Mouse (Mus musculus) limb, embryonic 11.5 days (tissue): ENCODE data around the gene Rundc1. TPM values are rescaled to one million over a fixed set of nuclear protein-coding genes. Genes with fewer than 3 reads are reported as not detected.

ENCODE experiments used
- ATAC-seq: fragments of 200-750 bp; cut with Nextera tagmentation; 2 replicates; pipeline ENCODE4 v1.8.0; 2017; ENCODE audit warnings: low read depth; ENCODE audit not compliant: insufficient number of reproducible peaks, low FRiP score, low TSS enrichment
- DNase-seq: peaks from one replicate; pipeline ENCODE4 v3.0.0-alpha.2; 2015; ENCODE audit warnings: low spot score
- H3K27ac ChIP-seq: fragments of 300-500 bp; sonication (generic); replicated peaks from 2 replicates; pipeline ENCODE4 v1.5.1; 2014; ENCODE audit warnings: low read depth, mild to moderate bottlenecking, low read length
- H3K27me3 ChIP-seq: fragments of 300-500 bp; sonication (generic); 2 replicates; pipeline ENCODE4 v1.6.1; 2014; ENCODE audit warnings: mild to moderate bottlenecking, low read length, mixed read lengths; ENCODE audit not compliant: control insufficient read depth, insufficient read depth
- H3K36me3 ChIP-seq: fragments of 300-500 bp; sonication (generic); 2 replicates; pipeline ENCODE4 v1.6.1; 2014; ENCODE audit warnings: mild to moderate bottlenecking, low read length, moderate library complexity, mixed read lengths; ENCODE audit not compliant: control insufficient read depth, insufficient read depth
- H3K4me1 ChIP-seq: fragments of 300-500 bp; sonication (generic); 2 replicates; pipeline ENCODE4 v1.6.1; 2014; ENCODE audit warnings: low read length, mixed read lengths; ENCODE audit not compliant: control insufficient read depth, insufficient read depth
- H3K4me2 ChIP-seq: fragments of 300-500 bp; sonication (generic); 2 replicates; pipeline ENCODE4 v1.6.1; 2014; ENCODE audit warnings: low read depth, mild to moderate bottlenecking, moderate library complexity; ENCODE audit not compliant: severe bottlenecking
- H3K4me3 ChIP-seq: fragments of 300-500 bp; sonication (generic); 2 replicates; pipeline ENCODE4 v1.5.1; 2014; ENCODE audit warnings: low read depth, low read length
- H3K9ac ChIP-seq: fragments of 300-500 bp; sonication (generic); 2 replicates; pipeline ENCODE4 v1.6.1; 2014; ENCODE audit warnings: mild to moderate bottlenecking, low read length
- H3K9me3 ChIP-seq: fragments of 300-500 bp; sonication (generic); 2 replicates; pipeline ENCODE4 v1.6.1; 2016; ENCODE audit warnings: low read length; ENCODE audit not compliant: control insufficient read depth
- WGBS: fragments of 180-500 bp; shearing (Covaris S2); extraction: QIAGEN DNeasy Blood & Tissue Kit; methylation state at CpG from one replicate; pipeline ENCODE4 v1.1.7; 2014; 5-methylcytosine and 5-hydroxymethylcytosine counted together
- polyA plus RNA-seq: library from polyadenylated mRNA; unstranded; fragments of >200 nt; fragmentation: Nextera tagmentation; extraction: Ambion mirVana; gene quantifications from 2 replicates; pipeline ENCODE4 v1.2.1, GENCODE M21; 2014

Rundc1 gene
- polyA plus RNA-seq, 1 experiment from 2014 or later: 13.3 TPM

DNA sequence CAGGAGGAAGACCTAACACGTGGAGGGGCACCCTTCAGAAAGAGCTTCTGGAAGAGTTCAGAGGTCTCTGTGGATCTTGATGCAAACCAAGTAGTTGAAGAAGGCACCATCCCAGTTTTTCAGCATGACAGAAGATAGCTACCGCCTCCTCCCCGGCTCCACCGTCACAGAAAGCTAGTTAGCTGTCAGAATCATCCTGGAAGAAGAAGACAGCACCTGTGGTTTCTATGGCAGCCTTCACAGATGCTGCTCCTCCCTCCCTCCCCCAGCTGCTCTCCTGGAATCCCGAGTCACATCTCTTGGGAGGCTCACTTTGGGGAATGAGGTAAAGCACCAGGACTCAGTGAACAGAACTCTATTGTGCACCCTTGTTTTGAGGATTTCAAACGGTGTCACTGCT, 5.9 kb upstream of the Rundc1 start:
- H3K4me2 ChIP-seq: no peak overlapping the region
- no peak overlapping the region for H3K9ac ChIP-seq
- DNase-seq (no peak), ATAC-seq (no peak)
- no peaks in the 10 kb centered on the region for H3K27me3 ChIP-seq
- no peaks in the 10 kb centered on the region for H3K9me3 ChIP-seq
- no peak overlapping the region for H3K27ac ChIP-seq
- 59% methylated on average over 6 of the region's 6 CpGs for WGBS
- H3K4me1 ChIP-seq: no peaks in the 10 kb centered on the region
- no peaks in the 10 kb centered on the region for H3K36me3 ChIP-seq
- H3K4me3 ChIP-seq: no peak overlapping the region

DNA sequence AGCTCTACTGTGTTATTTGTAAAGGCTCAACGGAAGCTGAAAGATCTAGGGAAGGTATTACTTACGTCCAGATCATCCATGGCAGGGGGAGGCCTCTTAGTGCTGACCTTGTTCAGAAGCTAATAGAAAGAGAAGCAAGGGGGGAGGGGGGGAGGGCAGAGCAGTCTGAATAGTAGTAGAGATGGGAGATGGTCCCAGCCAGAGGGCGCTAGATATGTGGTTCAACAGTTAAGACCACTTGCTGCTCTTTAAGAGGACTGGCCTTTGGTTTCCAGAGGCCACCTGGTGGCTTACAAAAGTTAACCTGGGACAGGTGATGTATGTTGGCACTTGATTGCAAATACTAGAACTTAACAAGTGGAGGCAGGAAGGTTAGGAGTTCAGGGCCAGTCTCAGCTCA, 5.3 kb upstream of the Rundc1 start:
- Histone ChIP-seq H3K9ac (no peak overlapping the region), H3K36me3 (no peaks in the 10 kb centered on the region), H3K9me3 (no peaks in the 10 kb centered on the region), H3K4me3 (no peak overlapping the region), H3K4me1 (no peaks in the 10 kb centered on the region), H3K4me2 (no peak overlapping the region), H3K27me3 (no peaks in the 10 kb centered on the region), H3K27ac (no peak overlapping the region)
- no peak for ATAC-seq
- DNase-seq: no peak
- 19% methylated on average over 3 of the region's 3 CpGs for WGBS

DNA sequence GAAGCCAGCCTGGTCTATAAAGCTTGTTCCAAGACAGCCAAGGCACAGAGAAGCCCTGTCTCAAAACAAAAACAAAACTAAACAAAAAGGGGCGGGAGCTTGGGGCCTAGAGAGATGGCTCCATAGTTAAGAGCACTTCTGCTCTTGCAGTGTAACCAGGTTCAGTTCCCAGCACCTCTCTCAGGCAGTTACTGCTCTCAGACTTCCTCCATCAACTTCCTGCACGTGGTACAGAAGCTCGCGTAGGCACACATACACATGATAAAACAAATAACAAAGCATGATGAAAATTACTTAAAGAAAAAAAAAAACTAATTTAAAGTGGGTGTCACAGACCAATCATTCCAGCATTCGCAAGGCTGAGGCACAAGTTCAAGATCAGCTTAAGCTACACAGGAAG, 4.7 kb upstream of the Rundc1 start:
- H3K27me3 ChIP-seq: no peaks in the 10 kb centered on the region
- WGBS: 88% methylated on average over 5 of the region's 5 CpGs
- no peaks in the 10 kb centered on the region for H3K4me1 ChIP-seq
- no peaks in the 10 kb centered on the region for H3K36me3 ChIP-seq
- no peaks in the 10 kb centered on the region for H3K9me3 ChIP-seq
- ATAC-seq (no peak), DNase-seq (no peak)
- no peak overlapping the region for H3K9ac ChIP-seq
- no peak overlapping the region for H3K27ac ChIP-seq
- no peak overlapping the region for H3K4me3 ChIP-seq
- H3K4me2 ChIP-seq: no peak overlapping the region

DNA sequence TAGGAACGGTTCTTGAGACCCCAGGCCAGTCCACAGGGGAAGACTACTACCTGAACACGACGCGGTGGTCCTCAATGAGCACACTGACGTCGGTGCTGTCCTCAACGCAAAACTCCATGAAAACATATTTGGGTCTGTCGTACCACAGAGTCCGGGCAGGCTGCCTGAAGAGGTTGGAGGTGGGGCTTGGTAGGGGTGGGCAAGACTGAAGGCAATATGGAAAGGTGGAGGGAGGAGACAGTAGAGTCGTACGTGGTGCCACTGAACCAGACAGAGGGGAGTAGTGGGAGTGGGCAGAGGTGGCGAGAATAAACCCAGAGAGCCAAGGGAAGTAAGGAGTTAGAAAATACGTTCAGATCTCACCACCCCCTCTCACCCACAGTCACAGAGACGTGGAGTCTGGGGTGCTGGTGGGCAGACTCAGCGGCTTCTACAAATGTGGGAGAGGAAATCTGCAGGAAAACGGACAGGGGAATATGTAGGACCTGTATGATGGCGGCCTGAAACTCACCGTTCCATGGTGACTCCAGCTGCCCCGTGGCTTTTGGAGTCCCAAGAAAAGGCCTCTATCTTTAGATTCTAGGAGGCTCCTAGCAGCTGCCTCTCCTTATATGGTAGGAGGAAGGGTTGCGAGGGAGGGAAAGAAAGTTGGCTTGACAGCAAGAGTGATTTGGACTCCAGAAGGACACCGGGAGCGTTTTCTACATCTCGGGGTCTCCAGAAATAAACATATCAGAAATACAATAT, 607 bp upstream of the Rundc1 start, which contains the start of gene Gm27029:
Gene Gm27029 (minus strand): TSS at position 692 of the 747 bp plus-strand sequence.
- Histone ChIP-seq H3K4me1 (0 out of 2 replicates have a peak, but pooled peaks cover 7% of the 10 kb centered on the region), H3K4me3 (peak within 1 kb of the TSS; percentile 98), H3K9ac (peak within 1 kb of the TSS; percentile 78), H3K9me3 (no peaks in the 10 kb centered on the region), H3K27ac (peak within 1 kb of the TSS; percentile 52; the same call in 1 of the 2 replicates), H3K27me3 (no peaks in the 10 kb centered on the region), H3K36me3 (peaks cover under 1% of the 10 kb centered on the region; the same call in 1 of the 2 replicates), H3K4me2 (peak within 1 kb of the TSS; percentile 96)
- DNase-seq (no peak), ATAC-seq (peak; percentile 53; the same call in 1 of the 2 replicates)
- WGBS: 6% methylated on average over 23 of the region's 23 CpGs

DNA sequence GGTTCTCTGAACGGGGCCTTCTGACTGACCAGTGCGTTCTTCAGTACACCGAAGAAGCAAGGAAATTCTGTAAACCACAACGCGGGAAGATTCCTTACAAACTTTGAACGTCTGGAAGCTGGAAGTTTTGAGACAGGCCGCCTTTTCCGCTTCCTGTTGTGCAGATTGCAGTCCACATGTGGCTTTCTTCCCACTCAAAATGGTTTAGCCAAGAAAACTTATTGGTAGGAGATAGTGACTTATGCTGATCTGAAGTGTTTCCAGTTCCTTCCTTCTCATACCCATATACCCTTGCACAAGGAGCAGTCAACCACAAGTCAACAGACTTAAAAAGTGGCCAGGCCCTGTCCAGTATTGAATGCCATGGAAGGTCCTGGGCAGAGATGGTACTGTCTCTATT, 1.3 kb downstream of the Rundc1 start:
- peak overlapping the region; percentile 96 for H3K4me2 ChIP-seq
- no peaks in the 10 kb centered on the region for H3K9me3 ChIP-seq
- peaks cover 5% of the 10 kb centered on the region; the same call in 1 of the 2 replicates for H3K36me3 ChIP-seq
- WGBS: 67% methylated on average over 8 of the region's 8 CpGs
- H3K27me3 ChIP-seq: no peaks in the 10 kb centered on the region
- H3K27ac ChIP-seq: no peak overlapping the region
- H3K4me3 ChIP-seq: 0 out of 2 replicates have a peak overlapping the region, but pooled peaks have one; percentile 98
- H3K4me1 ChIP-seq: 0 out of 2 replicates have a peak, but pooled peaks cover 7% of the 10 kb centered on the region
- H3K9ac ChIP-seq: no peak overlapping the region
- no peak for DNase-seq
- ATAC-seq: no peak

DNA sequence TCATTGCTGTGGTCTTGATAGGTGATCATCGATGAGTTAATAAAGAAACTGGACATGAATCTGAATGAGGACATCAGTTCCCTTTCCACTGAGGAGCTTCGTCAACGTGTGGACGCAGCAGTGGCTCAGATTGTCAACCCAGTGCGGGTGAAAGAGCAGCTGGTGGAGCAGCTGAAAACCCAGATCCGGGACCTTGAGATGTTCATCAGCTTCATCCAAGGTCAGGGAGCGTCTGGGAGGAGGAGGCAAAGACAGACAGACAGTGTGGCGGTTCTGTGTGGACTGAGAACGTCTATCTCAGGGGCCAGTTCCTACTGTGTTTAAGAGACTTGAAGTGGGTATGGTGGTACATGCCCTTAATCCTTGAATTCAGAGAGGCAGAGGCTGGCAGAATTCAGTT, 6.4 kb downstream of the Rundc1 start:
- Histone ChIP-seq H3K36me3 (peaks cover 15% of the 10 kb centered on the region; the same call in 1 of the 2 replicates), H3K27ac (no peak overlapping the region), H3K9ac (no peak overlapping the region), H3K27me3 (no peaks in the 10 kb centered on the region), H3K4me1 (no peaks in the 10 kb centered on the region), H3K4me2 (no peak overlapping the region), H3K4me3 (no peak overlapping the region), H3K9me3 (no peaks in the 10 kb centered on the region)
- DNase-seq (no peak), ATAC-seq (no peak)
- WGBS: 88% methylated on average over 9 of the region's 9 CpGs

DNA sequence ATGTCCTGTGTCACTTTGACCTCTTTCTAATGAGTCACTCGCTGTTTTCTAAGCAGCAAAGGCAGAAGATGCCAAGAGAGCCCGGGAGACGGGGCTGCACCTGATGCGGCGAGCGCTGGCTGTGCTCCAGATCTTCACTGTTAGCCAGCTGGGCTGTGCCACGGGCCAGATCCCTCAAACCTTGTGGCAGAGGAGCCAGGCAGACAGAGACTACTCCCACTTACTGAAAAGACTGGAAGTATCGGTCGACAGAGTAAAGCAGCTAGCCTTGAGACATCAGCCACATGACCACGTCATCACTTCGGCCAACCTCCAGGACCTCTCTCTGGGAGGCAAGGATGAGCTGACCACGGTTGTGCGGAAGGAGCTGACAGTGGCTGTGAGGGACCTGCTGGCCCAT, 8.5 kb downstream of the Rundc1 start:
- no peak for DNase-seq
- 92% methylated on average over 13 of the region's 13 CpGs for WGBS
- Histone ChIP-seq H3K4me2 (no peak overlapping the region), H3K4me3 (no peak overlapping the region), H3K27ac (no peak overlapping the region), H3K27me3 (no peaks in the 10 kb centered on the region), H3K36me3 (peaks cover 15% of the 10 kb centered on the region; the same call in 1 of the 2 replicates), H3K9ac (no peak overlapping the region), H3K4me1 (no peaks in the 10 kb centered on the region), H3K9me3 (no peaks in the 10 kb centered on the region)
- no peak for ATAC-seq

DNA sequence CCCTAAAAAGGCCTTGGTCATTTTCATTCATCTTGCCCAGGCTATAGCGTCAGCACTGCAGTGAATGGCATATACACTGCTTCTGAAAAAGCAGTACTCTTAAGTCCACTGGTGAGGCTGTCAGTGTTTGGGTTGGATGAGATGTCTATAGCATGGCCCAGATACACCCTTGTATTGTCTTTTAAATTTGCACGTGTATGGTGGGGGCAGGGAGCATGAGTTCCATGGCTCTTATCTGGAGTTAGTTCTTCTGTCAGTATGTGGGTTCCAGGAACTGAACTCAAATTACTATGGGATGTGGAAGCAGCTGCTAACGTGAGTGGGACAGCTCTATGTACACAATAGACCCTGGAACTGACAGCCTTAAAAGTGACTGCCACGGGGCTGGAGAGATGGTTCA, 10.9 kb downstream of the Rundc1 start:
- DNase-seq (no peak), ATAC-seq (no peak)
- Histone ChIP-seq H3K4me1 (no peaks in the 10 kb centered on the region), H3K36me3 (peaks cover 9% of the 10 kb centered on the region; the same call in 1 of the 2 replicates), H3K27me3 (no peaks in the 10 kb centered on the region), H3K27ac (no peak overlapping the region), H3K4me2 (no peak overlapping the region), H3K4me3 (no peak overlapping the region), H3K9me3 (no peaks in the 10 kb centered on the region), H3K9ac (no peak overlapping the region)
- WGBS: 88% methylated on average over 4 of the region's 4 CpGs
